Mouse (Mus musculus): ENCODE data around the gene Il12b. TPM values are rescaled to one million over a fixed set of nuclear protein-coding genes. Genes with fewer than 3 reads are reported as not detected.
A peak's percentile ranks its signal among the peaks of the same experiment; 100 is the strongest.
"Not testable (repeated sequence)": the region's sequence is repeated elsewhere in the genome, so short reads cannot be mapped to it uniquely, and the experiment has no call there.

Il12b gene
- polyA plus RNA-seq, 1 experiment from 2014 or later, result not detected

GRCm38 (mm10) chr11:44452016-44452415 lies 52.2 kb downstream of the Il12b start:
- not testable (repeated sequence) for H3K27me3 ChIP-seq (ENCODE audit: control insufficient read depth, insufficient read depth, low read length); ATAC-seq (ENCODE audit: insufficient read depth, low FRiP score, low TSS enrichment); H3K9ac ChIP-seq (ENCODE audit: low read length); H3K27ac ChIP-seq (ENCODE audit: low read depth, low read length); H3K4me1 ChIP-seq (ENCODE audit: control insufficient read depth, insufficient read depth, low read length); H3K4me2 ChIP-seq (ENCODE audit: low read depth); H3K36me3 ChIP-seq (ENCODE audit: control insufficient read depth, insufficient read depth, low read length); DNase-seq (ENCODE audit: low spot score); H3K9me3 ChIP-seq (ENCODE audit: control insufficient read depth, low read length); H3K4me3 ChIP-seq (ENCODE audit: low read depth, low read length)
- WGBS, result 95% methylated on average over 5 of the region's 5 CpGs

GRCm38 (mm10) chr11:44453423-44453822 lies 53.6 kb downstream of the Il12b start:
- peak; percentile 38 for DNase-seq (ENCODE audit: low spot score)
- Histone ChIP-seq H3K9me3 (ENCODE audit: control insufficient read depth, low read length) (no peaks in the 10 kb centered on the region), H3K4me1 (ENCODE audit: control insufficient read depth, insufficient read depth, low read length) (no peaks in the 10 kb centered on the region), H3K9ac (ENCODE audit: low read length) (no peak overlapping the region), H3K4me2 (ENCODE audit: low read depth) (no peak overlapping the region), H3K4me3 (ENCODE audit: low read depth, low read length) (no peak overlapping the region), H3K27me3 (ENCODE audit: control insufficient read depth, insufficient read depth, low read length) (no peaks in the 10 kb centered on the region), H3K36me3 (ENCODE audit: control insufficient read depth, insufficient read depth, low read length) (no peaks in the 10 kb centered on the region), H3K27ac (ENCODE audit: low read depth, low read length) (no peak overlapping the region)
- WGBS, result 62% methylated on average over 2 of the region's 2 CpGs
- peak; percentile 41; the same call in 1 of the 2 replicates for ATAC-seq (ENCODE audit: insufficient read depth, low FRiP score, low TSS enrichment)

GRCm38 (mm10) chr11:44461493-44461892 lies 61.6 kb downstream of the Il12b start:
- Histone ChIP-seq H3K27ac (ENCODE audit: low read depth, low read length) (no peak overlapping the region), H3K4me3 (ENCODE audit: low read depth, low read length) (no peak overlapping the region), H3K9me3 (ENCODE audit: control insufficient read depth, low read length) (no peaks in the 10 kb centered on the region), H3K9ac (ENCODE audit: low read length) (no peak overlapping the region), H3K4me1 (ENCODE audit: control insufficient read depth, insufficient read depth, low read length) (no peaks in the 10 kb centered on the region), H3K27me3 (ENCODE audit: control insufficient read depth, insufficient read depth, low read length) (no peaks in the 10 kb centered on the region), H3K36me3 (ENCODE audit: control insufficient read depth, insufficient read depth, low read length) (no peaks in the 10 kb centered on the region), H3K4me2 (ENCODE audit: low read depth) (no peak overlapping the region)
- ATAC-seq (ENCODE audit: insufficient read depth, low FRiP score, low TSS enrichment) (no peak), DNase-seq (ENCODE audit: low spot score) (no peak)
- WGBS, result 92% methylated on average over 6 of the region's 6 CpGs

Other genes starting within 250 kb of the Il12b start
- 73.8 and 75.3 TPM in 2 replicates for gene Ublcp1, start 70.4 kb downstream of the Il12b start, polyA plus RNA-seq (2014; fragmentation: Nextera tagmentation; extraction: Ambion mirVana)
- 126 and 142 TPM in 2 replicates for gene Rnf145, start 118.9 kb downstream of the Il12b start, polyA plus RNA-seq (2014; fragmentation: Nextera tagmentation; extraction: Ambion mirVana)
- 104 and 113 TPM in 2 replicates for gene Ebf1, start 217.3 kb downstream of the Il12b start, polyA plus RNA-seq (2014; fragmentation: Nextera tagmentation; extraction: Ambion mirVana)